Mouse (Mus musculus): ENCODE measurements around the gene Podxl2. TPM values are rescaled to one million over a fixed set of nuclear protein-coding genes. Genes with fewer than 3 reads are reported as not detected.

The Podxl2 gene
- polyA plus RNA-seq, 1 experiment from 2014 or later = 520 TPM

- ATAC-seq = no peak
- H3K27ac ChIP-seq = no peak overlapping the region
- no peak overlapping the region for H3K9ac ChIP-seq (replicated peaks)
- no peak overlapping the region for H3K4me3 ChIP-seq (replicated peaks)
- no peak overlapping the region for H3K4me2 ChIP-seq (replicated peaks)
- H3K4me1 ChIP-seq (replicated peaks) = 0 out of 2 replicates have a peak, but pooled peaks cover 2% of the 10 kb centered on the region
- H3K27me3 ChIP-seq = no peaks in the 10 kb centered on the region; the same call in 1 of the 2 replicates
- no peaks in the 10 kb centered on the region for H3K36me3 ChIP-seq
- 92% methylated on average over 17 of the region's 17 CpGs for WGBS
- H3K9me3 ChIP-seq = no peaks in the 10 kb centered on the region
Observed at GRCm38 (mm10) chr6:88804966-88805577, 69.8 kb downstream of the Podxl2 start.

GRCm38 (mm10) chr6:88803957-88804695 lies 70.7 kb downstream of the Podxl2 start:
- no peak for ATAC-seq
- Histone ChIP-seq H3K4me2 (replicated peaks) (no peak overlapping the region), H3K9me3 (no peaks in the 10 kb centered on the region), H3K4me3 (replicated peaks) (no peak overlapping the region), H3K27me3 (no peaks in the 10 kb centered on the region; the same call in 1 of the 2 replicates), H3K36me3 (no peaks in the 10 kb centered on the region), H3K9ac (replicated peaks) (no peak overlapping the region), H3K4me1 (replicated peaks) (0 out of 2 replicates have a peak, but pooled peaks cover 2% of the 10 kb centered on the region), H3K27ac (no peak overlapping the region)
- 92% methylated on average over 4 of the region's 4 CpGs for WGBS

GRCm38 (mm10) chr6:88803051-88803450 lies 71.8 kb downstream of the Podxl2 start:
- no peak overlapping the region for H3K4me2 ChIP-seq (replicated peaks)
- no peak overlapping the region for H3K9ac ChIP-seq (replicated peaks)
- no peaks in the 10 kb centered on the region for H3K36me3 ChIP-seq
- no peak overlapping the region for H3K4me3 ChIP-seq (replicated peaks)
- ATAC-seq = no peak
- no peaks in the 10 kb centered on the region for H3K9me3 ChIP-seq
- H3K27me3 ChIP-seq = no peaks in the 10 kb centered on the region; the same call in 1 of the 2 replicates
- no peak overlapping the region for H3K27ac ChIP-seq
- H3K4me1 ChIP-seq (replicated peaks) = 0 out of 2 replicates have a peak, but pooled peaks cover 2% of the 10 kb centered on the region
- 92% methylated on average over 7 of the region's 7 CpGs for WGBS

GRCm38 (mm10) chr6:88800735-88801134 lies 74.1 kb downstream of the Podxl2 start:
- Histone ChIP-seq H3K27ac (no peak overlapping the region), H3K4me2 (replicated peaks) (no peak overlapping the region), H3K36me3 (no peaks in the 10 kb centered on the region), H3K9me3 (no peaks in the 10 kb centered on the region), H3K4me3 (replicated peaks) (no peak overlapping the region), H3K9ac (replicated peaks) (no peak overlapping the region), H3K4me1 (replicated peaks) (0 out of 2 replicates have a peak, but pooled peaks cover 2% of the 10 kb centered on the region), H3K27me3 (no peaks in the 10 kb centered on the region; the same call in 1 of the 2 replicates)
- 69% methylated on average over 3 of the region's 3 CpGs for WGBS
- ATAC-seq = no peak

GRCm38 (mm10) chr6:88800191-88800590 lies 74.7 kb downstream of the Podxl2 start:
- Histone ChIP-seq H3K9me3 (no peaks in the 10 kb centered on the region), H3K27ac (no peak overlapping the region), H3K36me3 (no peaks in the 10 kb centered on the region), H3K27me3 (no peaks in the 10 kb centered on the region; the same call in 1 of the 2 replicates), H3K4me1 (replicated peaks) (0 out of 2 replicates have a peak, but pooled peaks cover 2% of the 10 kb centered on the region), H3K4me3 (replicated peaks) (no peak overlapping the region), H3K9ac (replicated peaks) (no peak overlapping the region), H3K4me2 (replicated peaks) (no peak overlapping the region)
- ATAC-seq = no peak
- 88% methylated on average over 7 of the region's 7 CpGs for WGBS

GRCm38 (mm10) chr6:88794561-88794971 lies 80.3 kb downstream of the Podxl2 start:
- Histone ChIP-seq H3K9ac (replicated peaks) (no peak overlapping the region), H3K27ac (no peak overlapping the region), H3K9me3 (no peaks in the 10 kb centered on the region), H3K36me3 (no peaks in the 10 kb centered on the region), H3K4me2 (replicated peaks) (no peak overlapping the region), H3K4me3 (replicated peaks) (no peak overlapping the region), H3K27me3 (no peaks in the 10 kb centered on the region), H3K4me1 (replicated peaks) (peaks cover 29% of the 10 kb centered on the region)
- no peak for ATAC-seq
- 82% methylated on average over 14 of the region's 14 CpGs for WGBS

GRCm38 (mm10) chr6:88793872-88794271 lies 81.0 kb downstream of the Podxl2 start:
- Histone ChIP-seq H3K27me3 (no peaks in the 10 kb centered on the region), H3K4me3 (replicated peaks) (no peak overlapping the region), H3K27ac (no peak overlapping the region), H3K4me2 (replicated peaks) (no peak overlapping the region), H3K4me1 (replicated peaks) (peaks cover 31% of the 10 kb centered on the region), H3K9me3 (no peaks in the 10 kb centered on the region), H3K36me3 (no peaks in the 10 kb centered on the region), H3K9ac (replicated peaks) (no peak overlapping the region)
- no peak for ATAC-seq
- 84% methylated on average over 13 of the region's 13 CpGs for WGBS

GRCm38 (mm10) chr6:88793243-88793642 lies 81.6 kb downstream of the Podxl2 start:
- WGBS = 32% methylated on average over 2 of the region's 2 CpGs
- H3K27ac ChIP-seq = no peak overlapping the region
- ATAC-seq = peak; percentile 74; the same call in 1 of the 2 replicates
- H3K9ac ChIP-seq (replicated peaks) = no peak overlapping the region
- peaks cover 35% of the 10 kb centered on the region for H3K4me1 ChIP-seq (replicated peaks)
- no peaks in the 10 kb centered on the region for H3K9me3 ChIP-seq
- no peak overlapping the region for H3K4me2 ChIP-seq (replicated peaks)
- H3K36me3 ChIP-seq = no peaks in the 10 kb centered on the region
- H3K4me3 ChIP-seq (replicated peaks) = no peak overlapping the region
- H3K27me3 ChIP-seq = no peaks in the 10 kb centered on the region

Other genes with a start within 250 kb of the Podxl2 start
- gene Kbtbd12, start 237.1 kb downstream of the Podxl2 start, polyA plus RNA-seq (2015; fragmentation: Nextera tagmentation; extraction: Ambion mirVana) = not detected in 2 replicates
- 5.3 and 7.4 TPM in 2 replicates for gene Mgll, start 150.6 kb downstream of the Podxl2 start, polyA plus RNA-seq (2015; fragmentation: Nextera tagmentation; extraction: Ambion mirVana)
- gene Abtb1, start 33.1 kb downstream of the Podxl2 start, polyA plus RNA-seq (2015; fragmentation: Nextera tagmentation; extraction: Ambion mirVana) = 35.9 and 36.2 TPM in 2 replicates
- 66.2 and 71.9 TPM in 2 replicates for gene Mcm2, start 23.7 kb upstream of the Podxl2 start, polyA plus RNA-seq (2015; fragmentation: Nextera tagmentation; extraction: Ambion mirVana)
- gene Tpra1, start 27.2 kb upstream of the Podxl2 start, polyA plus RNA-seq (2015; fragmentation: Nextera tagmentation; extraction: Ambion mirVana) = 66.9 and 70.2 TPM in 2 replicates

Data from midbrain, embryonic 13.5 days (tissue).